Mouse (Mus musculus) myocyte (in vitro differentiated cells): ENCODE measurements around the gene Hras.
A peak's percentile ranks its signal among the peaks of the same experiment; 100 is the strongest.

ENCODE experiments used
- E2F4 ChIP-seq: IDR thresholded peaks from one replicate; pipeline ENCODE4 v1.6.1; 2011; ENCODE audit warnings: mild to moderate bottlenecking, control low read depth, moderate library complexity; ENCODE audit not compliant: insufficient read depth
- MAX ChIP-seq: IDR thresholded peaks from one replicate; pipeline ENCODE4 v1.6.1; 2011; ENCODE audit warnings: low read depth, mild to moderate bottlenecking, control low read depth
- POLR2A ChIP-seq: IDR thresholded peaks from one replicate; pipeline ENCODE4 v1.6.1; 2011; ENCODE audit warnings: low read depth, mild to moderate bottlenecking, control low read depth, moderate library complexity; ENCODE audit not compliant: insufficient read length
- POLR2AphosphoS2 ChIP-seq: IDR thresholded peaks from one replicate; pipeline ENCODE4 v1.6.1; 2011; ENCODE audit warnings: low read depth, control low read depth; ENCODE audit not compliant: insufficient read length
- REST ChIP-seq: IDR thresholded peaks from one replicate; pipeline ENCODE4 v1.6.1; 2011; ENCODE audit warnings: mild to moderate bottlenecking, control low read depth, moderate library complexity; ENCODE audit not compliant: insufficient read depth, insufficient read length
- SRF ChIP-seq: IDR thresholded peaks from one replicate; pipeline ENCODE4 v1.6.1; 2011; ENCODE audit warnings: low read depth; ENCODE audit not compliant: control insufficient read depth, insufficient read length
- TCF12 ChIP-seq: IDR thresholded peaks from one replicate; pipeline ENCODE4 v1.6.1; 2011; ENCODE audit warnings: mild to moderate bottlenecking, control low read depth; ENCODE audit not compliant: poor library complexity, insufficient read depth, severe bottlenecking

DNA sequence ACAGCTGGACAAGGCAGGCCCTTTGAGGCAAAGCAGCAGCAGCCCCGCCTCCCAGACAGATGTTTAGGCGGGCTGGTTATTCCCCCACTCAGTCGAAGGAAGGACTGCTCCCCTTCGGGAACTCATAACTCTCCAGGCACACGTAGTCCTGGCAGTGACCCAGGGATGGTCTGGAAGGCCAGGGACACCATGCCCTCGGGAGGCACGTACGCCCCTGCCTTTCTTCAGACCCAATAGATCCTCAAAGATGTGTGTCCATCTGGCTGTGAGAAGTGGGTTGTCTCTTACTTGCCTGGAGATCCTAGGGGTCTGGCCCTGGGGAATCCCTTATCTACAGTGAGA is 28.3 kb upstream of the Hras start:
- TF ChIP-seq POLR2A (peak; percentile 62), SRF (no peak), E2F4 (no peak), POLR2AphosphoS2 (peak; percentile 65), TCF12 (no peak), REST (no peak), MAX (no peak)
